Mouse (Mus musculus) lung, postnatal 0 days (tissue): Measurements from ENCODE around the gene Ankrd6.

Source experiments
- CTCF ChIP-seq: IDR thresholded peaks from 2 replicates; pipeline ENCODE4 v1.5.1; 2016; ENCODE audit warnings: antibody characterized with exemption, mild to moderate bottlenecking
- EP300 ChIP-seq: IDR thresholded peaks from 2 replicates; pipeline ENCODE4 v1.6.1; 2016; ENCODE audit warnings: antibody characterized with exemption, mild to moderate bottlenecking, control low read depth

DNA sequence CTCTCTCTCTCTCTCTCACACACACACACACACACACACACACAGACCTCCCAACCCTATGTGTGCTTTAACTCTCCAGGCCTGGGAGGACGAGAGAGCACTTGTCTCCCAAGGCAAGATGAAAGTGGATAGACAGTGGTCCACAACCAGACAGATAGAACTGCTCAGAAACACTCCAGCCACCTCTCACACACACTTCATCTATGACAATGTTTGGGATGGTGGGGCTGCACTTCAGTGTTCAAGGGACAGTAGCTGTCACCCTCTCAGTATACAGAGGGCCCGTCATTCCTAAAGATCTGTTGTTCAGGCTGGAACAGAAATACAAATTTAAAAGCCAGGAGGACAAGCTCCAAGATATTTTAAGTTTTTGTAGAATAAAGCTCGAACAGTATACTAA is 43.0 kb downstream of the Ankrd6 start:
- TF ChIP-seq CTCF (no peak), EP300 (no peak)
